Mouse (Mus musculus): ENCODE results near the gene Ncor2. TPM values are rescaled to one million over a fixed set of nuclear protein-coding genes. Genes with fewer than 3 reads are reported as not detected.

Ncor2 gene
- total RNA-seq, 2 experiments from 2014 or later = 167 to 240 TPM

- intact Hi-C loops (cut with DNase I) = no loop called here
- DNase-seq (ENCODE audit: low spot score in 2 of 2) = no peak
Observed at GRCm38 (mm10) chr5:125136296-125136995, 42.6 kb downstream of the Ncor2 start.

GRCm38 (mm10) chr5:125134795-125135468 lies 44.1 kb downstream of the Ncor2 start:
- peak; percentile 45 to 61 for DNase-seq (ENCODE audit: low spot score in 2 of 2)
- intact Hi-C loops (cut with DNase I) = no loop called here

GRCm38 (mm10) chr5:125134391-125134790 lies 44.6 kb downstream of the Ncor2 start:
- intact Hi-C loops (cut with DNase I) = no loop called here
- no peak for DNase-seq (ENCODE audit: low spot score in 2 of 2)

DNA sequence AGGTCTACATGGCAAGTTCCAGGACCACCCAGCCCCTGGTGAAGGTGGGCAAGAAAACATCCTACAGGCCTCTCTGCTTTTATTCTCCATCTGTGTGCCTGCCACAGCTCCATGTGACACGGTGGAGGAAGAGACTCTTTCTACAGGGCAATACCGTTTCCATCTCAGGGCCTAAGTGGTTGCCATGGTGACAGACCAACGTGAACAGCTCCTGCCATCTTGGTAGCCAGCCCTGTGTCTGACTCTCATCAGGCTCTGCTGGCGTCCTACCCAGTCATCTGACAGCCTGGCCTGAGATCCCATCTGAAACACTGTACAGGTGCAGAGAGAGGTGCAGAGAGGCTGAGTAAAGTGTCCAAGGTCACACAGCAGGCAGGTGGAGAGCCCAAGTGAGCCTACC lies 45.4 kb downstream of the Ncor2 start:
- intact Hi-C loops (cut with DNase I) = no loop called here
- no peak for DNase-seq (ENCODE audit: low spot score in 2 of 2)

GRCm38 (mm10) chr5:125132566-125133260 lies 46.3 kb downstream of the Ncor2 start:
- intact Hi-C loops (cut with DNase I) = no loop called here

GRCm38 (mm10) chr5:125132069-125132468 lies 47.0 kb downstream of the Ncor2 start:
- no peak for DNase-seq (ENCODE audit: low spot score in 2 of 2)
- intact Hi-C loops (cut with DNase I) = no loop called here

More at GRCm38 (mm10) chr5:125132566-125133260, 46.3 kb downstream of the Ncor2 start:
- DNase-seq (ENCODE audit: low spot score in 2 of 2) = no peak

DNA sequence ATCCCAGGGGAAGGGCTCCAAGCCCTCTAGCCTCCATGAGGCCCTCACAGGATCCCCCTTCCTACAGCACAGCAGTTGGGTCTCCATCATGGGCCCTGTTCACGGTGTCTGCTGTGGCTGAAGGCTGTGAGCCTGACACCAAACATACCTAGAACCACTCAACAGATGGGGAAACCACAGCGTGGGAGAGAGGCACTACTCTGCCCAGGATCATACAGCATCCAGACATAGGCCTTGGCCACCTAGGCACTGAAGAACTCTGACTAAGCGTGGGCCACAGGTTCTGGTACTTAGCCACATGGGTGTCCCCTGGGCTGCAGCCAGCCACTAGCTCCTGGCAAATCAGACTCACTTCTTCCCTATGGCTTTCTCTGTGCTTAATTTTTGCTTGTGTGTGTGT lies 48.6 kb downstream of the Ncor2 start:
- intact Hi-C loops (cut with DNase I) = no loop called here

GRCm38 (mm10) chr5:125128939-125129385 lies 50.1 kb downstream of the Ncor2 start:
- DNase-seq (ENCODE audit: low spot score in 2 of 2) = peak in 1 of 2 experiments; percentile 66
- intact Hi-C loops (cut with DNase I) = no loop called here

More for the DNA sequence above, 48.6 kb downstream of the Ncor2 start:
- peak in 1 of 2 experiments; percentile 44 for DNase-seq (ENCODE audit: low spot score in 2 of 2)

DNA sequence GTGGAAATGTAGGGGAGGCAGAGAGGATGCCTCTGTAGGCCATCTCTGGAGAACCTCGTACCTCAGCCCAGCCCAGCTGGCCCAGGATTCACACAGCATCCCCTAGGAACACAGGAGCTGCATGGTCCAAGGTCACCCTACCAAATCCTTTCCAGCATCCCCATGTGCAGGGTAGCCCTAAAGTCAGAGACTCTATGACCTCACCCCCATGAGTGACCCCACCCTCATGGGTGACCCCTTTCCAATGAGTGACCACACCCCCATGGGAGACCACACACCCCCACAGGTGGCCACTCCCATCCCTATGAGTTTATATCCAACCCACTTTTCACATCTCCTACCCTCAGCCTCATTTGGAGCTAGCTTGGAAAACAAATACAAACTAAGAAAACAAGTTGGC lies 51.1 kb downstream of the Ncor2 start:
- no peak for DNase-seq (ENCODE audit: low spot score in 2 of 2)
- intact Hi-C loops (cut with DNase I) = no loop called here

DNA sequence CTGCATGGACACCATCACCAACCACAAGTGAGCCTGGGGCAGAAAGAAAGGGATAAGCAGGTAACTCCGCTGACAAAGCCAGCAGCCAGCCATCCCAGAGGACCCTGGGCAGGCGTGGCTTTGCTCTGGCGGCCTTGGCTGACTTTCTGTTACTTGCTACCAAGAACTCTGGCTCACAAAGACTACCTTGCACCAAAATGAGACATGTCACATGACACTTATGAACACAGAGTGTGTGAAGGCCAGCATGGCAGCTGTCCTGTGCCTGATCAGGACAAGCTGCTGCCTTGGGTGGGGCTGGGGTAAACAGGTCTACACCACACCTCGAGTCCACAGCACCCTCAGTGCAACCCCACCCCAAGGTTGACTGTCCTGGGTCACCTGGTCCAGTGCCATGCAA lies 51.6 kb downstream of the Ncor2 start:
- intact Hi-C loops (cut with DNase I) = no loop called here
- DNase-seq (ENCODE audit: low spot score in 2 of 2) = no peak

DNA sequence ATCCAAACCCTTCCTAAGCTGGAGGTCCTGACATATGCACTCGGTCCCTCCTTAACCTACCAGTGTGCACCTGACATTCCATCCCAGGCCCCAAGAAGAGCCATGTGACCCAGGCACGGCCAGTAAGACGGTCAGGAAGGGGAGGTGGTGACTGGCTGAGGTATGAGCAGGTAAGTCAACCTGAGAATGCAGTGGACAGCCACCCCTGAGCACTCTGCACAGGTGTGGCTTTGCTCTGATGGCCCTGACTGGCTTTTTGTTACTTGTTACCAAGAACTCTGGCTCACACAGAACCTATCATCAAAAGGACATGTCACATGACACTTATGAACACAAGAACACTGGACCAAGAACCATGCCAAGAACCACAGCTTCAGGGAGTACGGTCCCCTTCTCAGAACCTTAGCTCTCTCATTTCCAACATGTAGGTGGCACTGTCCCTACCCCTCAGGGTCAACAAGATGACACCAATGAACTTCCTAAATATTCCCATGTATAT lies 53.0 kb downstream of the Ncor2 start:
- no peak for DNase-seq (ENCODE audit: low spot score in 2 of 2)
- intact Hi-C loops (cut with DNase I) = no loop called here

DNA sequence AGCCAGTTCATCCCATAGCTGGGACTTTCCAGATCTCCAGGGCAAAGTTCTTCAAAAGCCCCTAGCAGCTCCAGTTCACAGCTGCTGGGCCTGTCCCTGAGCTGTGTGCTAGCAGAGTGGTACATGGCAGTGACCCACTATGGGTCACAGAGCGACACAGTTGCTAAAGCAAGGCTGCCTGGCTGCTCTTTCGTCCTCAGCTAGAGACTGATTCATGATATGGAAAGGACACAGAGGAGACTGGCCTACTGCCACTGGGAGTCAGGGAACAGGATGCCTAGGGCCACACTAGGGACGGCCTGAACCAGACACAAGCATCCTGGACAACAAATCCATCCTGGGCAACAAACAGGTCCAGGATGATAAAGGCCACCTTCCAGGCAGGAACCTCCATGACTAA lies 53.8 kb downstream of the Ncor2 start:
- intact Hi-C loops (cut with DNase I) = no loop called here
- no peak for DNase-seq (ENCODE audit: low spot score in 2 of 2)

- intact Hi-C loops (cut with DNase I) = no loop called here
- DNase-seq (ENCODE audit: low spot score in 2 of 2) = no peak
Observed at GRCm38 (mm10) chr5:125124002-125124401, 55.0 kb downstream of the Ncor2 start.

GRCm38 (mm10) chr5:125123206-125123605 lies 55.8 kb downstream of the Ncor2 start:
- intact Hi-C loops (cut with DNase I) = no loop called here
- DNase-seq (ENCODE audit: low spot score in 2 of 2) = no peak

GRCm38 (mm10) chr5:125122546-125122945 lies 56.5 kb downstream of the Ncor2 start:
- intact Hi-C loops (cut with DNase I) = no loop called here
- no peak for DNase-seq (ENCODE audit: low spot score in 2 of 2)

DNA sequence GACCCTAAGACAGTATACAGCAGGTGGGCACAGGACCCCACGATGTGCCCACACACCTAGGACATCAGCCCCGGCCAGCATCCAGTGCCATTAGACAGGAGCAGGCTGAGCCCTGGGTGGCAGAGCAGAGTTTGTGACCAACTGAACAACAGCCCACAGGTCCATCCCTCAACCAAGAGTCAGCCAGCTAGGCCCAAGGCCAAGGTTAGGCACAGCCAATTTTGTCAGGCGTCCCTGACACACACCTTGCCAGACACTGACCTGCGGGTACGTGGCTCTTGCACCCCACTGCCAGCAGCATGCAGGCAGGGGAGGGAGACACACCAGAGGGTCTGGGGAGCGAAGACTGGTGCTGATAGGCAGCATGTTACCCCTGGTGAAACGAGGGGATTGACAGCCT lies 57.0 kb downstream of the Ncor2 start:
- intact Hi-C loops (cut with DNase I) = no loop called here
- DNase-seq (ENCODE audit: low spot score in 2 of 2) = no peak

- intact Hi-C loops (cut with DNase I) = no loop called here
Observed at GRCm38 (mm10) chr5:125120517-125121303, 58.3 kb downstream of the Ncor2 start.

GRCm38 (mm10) chr5:125117238-125117637 lies 61.8 kb downstream of the Ncor2 start:
- DNase-seq (ENCODE audit: low spot score in 2 of 2) = no peak
- intact Hi-C loops (cut with DNase I) = no loop called here

More at GRCm38 (mm10) chr5:125120517-125121303, 58.3 kb downstream of the Ncor2 start:
- DNase-seq (ENCODE audit: low spot score in 2 of 2) = no peak

DNA sequence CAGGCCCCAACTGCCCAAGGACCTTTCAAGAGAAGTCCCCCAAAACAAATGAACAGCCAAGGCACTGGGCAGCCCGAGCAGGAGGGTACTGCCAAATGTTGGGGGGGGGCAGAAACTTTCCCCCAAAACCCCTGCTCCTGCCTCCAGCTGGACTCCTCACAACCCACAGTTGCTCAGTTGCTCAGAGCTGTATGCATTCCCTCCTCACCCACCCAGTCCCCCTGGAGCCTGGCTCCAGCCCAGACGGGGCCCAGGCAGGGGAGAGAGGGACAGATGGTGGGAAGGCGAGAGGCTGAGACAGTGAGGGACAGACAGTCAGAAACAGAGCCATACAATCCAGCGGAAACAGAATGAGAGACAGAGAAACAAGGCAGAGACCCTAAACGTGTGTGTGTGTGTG lies 66.0 kb downstream of the Ncor2 start:
- peak in 1 of 2 experiments; percentile 47 for DNase-seq (ENCODE audit: low spot score in 2 of 2)
- intact Hi-C loops (cut with DNase I) = loop anchor here (5.0 kb wide), 1 partner anchor 64 kb away; the partner anchor contains the start of gene Ncor2

All from left cerebral cortex, postnatal 36 days (tissue).